Mouse (Mus musculus) liver, adult 2 months (tissue): ENCODE measurements around the gene Il12b.

Source experiments
- CTCF ChIP-seq: fragments of 200-500 bp; IDR thresholded peaks from 2 replicates; pipeline ENCODE4 v1.5.1; 2011; ENCODE audit warnings: low read depth, low read length, control low read depth
- POLR2A ChIP-seq: fragments of 200-500 bp; IDR thresholded peaks from 2 replicates; pipeline ENCODE4 v1.6.1; 2011; ENCODE audit warnings: low read length, control low read depth; ENCODE audit not compliant: insufficient read depth; ENCODE audit errors: extremely low read depth

- TF ChIP-seq CTCF (no peak), POLR2A (no peak)
These were observed 28.1 kb downstream of the Il12b start for GRCm38 (mm10) chr11:44427951-44428350.
